ENCODE assay signal across 12 mouse cellular contexts in the genomic region with DNA sequence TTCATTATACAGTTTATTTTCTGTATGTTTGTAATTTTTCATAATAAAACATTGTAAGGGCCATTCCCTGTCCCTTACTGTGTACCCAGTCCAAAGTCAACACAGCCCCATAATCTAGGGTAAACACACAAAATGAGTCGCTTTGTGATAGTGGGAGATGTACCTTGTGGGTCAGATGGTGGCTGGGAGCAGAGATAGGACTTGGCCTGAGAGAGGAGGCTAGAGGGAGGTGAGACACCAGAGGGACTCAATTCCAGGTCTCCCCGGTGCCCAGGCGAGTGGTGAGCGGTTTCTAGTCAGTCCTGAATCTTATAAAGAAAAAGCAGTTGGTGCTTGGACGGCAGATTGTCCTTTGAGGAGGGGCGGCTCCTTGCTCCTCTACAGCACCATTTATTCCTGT. TPM values are rescaled to one million over a fixed set of nuclear protein-coding genes. Genes with fewer than 3 reads are reported as not detected.
A peak's percentile ranks its signal among the peaks of the same experiment; 100 is the strongest.
DNase-seq lines count a peak whose midpoint lies in the region; ATAC-seq lines count a peak whose summit lies in the region.
"Had no signal": no experiment of that assay in that cellular context is flagged by ENCODE, and none has a peak within 500 bp of the region (broad histone marks: within the 10 kb centered on the region; RNA-seq: fewer than 3 reads in every experiment).

No protein-coding gene starts in this region.

- H3K9ac ChIP-seq in liver, embryonic 16.5 days (ENCODE audit: low read depth, low read length) = peak overlapping the region; percentile 62
- H3K9ac ChIP-seq in stomach, embryonic 15.5 days = no peak overlapping the region
- H3K9ac ChIP-seq: forebrain, embryonic 12.5 days; hindbrain, embryonic 15.5 days had no signal

- no peak overlapping the region for H3K27ac ChIP-seq in heart, embryonic 10.5 days
- peak overlapping the region; percentile 95 for H3K27ac ChIP-seq in liver, embryonic 16.5 days (ENCODE audit: low read length)
- H3K27ac ChIP-seq in stomach, embryonic 15.5 days = no peak overlapping the region
- H3K27ac ChIP-seq: forebrain, embryonic 12.5 days; hindbrain, embryonic 15.5 days had no signal

- peak overlapping the region; percentile 66 for H3K4me2 ChIP-seq in liver, embryonic 16.5 days (ENCODE audit: low read depth, low read length)
- no peak overlapping the region for H3K4me2 ChIP-seq in stomach, embryonic 15.5 days
- H3K4me2 ChIP-seq: forebrain, embryonic 12.5 days; hindbrain, embryonic 15.5 days had no signal

- no peaks in the 10 kb centered on the region for H3K9me3 ChIP-seq in heart, embryonic 10.5 days
- H3K9me3 ChIP-seq in liver, embryonic 16.5 days (replicated peaks; ENCODE audit: control insufficient read depth, low read length) = no peaks in the 10 kb centered on the region
- no peaks in the 10 kb centered on the region for H3K9me3 ChIP-seq in stomach, embryonic 15.5 days
- H3K9me3 ChIP-seq: forebrain, embryonic 12.5 days; hindbrain, embryonic 15.5 days had no signal

- peak; percentile 80 for DNase-seq in heart, embryonic 10.5 days (ENCODE audit: low spot score)
- DNase-seq in heart, adult 11 months = no peak
- no peak for DNase-seq in left cerebral cortex, postnatal 14 days (ENCODE audit: low spot score in 2 of 2)
- no peak for DNase-seq in gastrocnemius, postnatal 4 days (ENCODE audit: low spot score in 2 of 2)
- DNase-seq in urinary bladder, postnatal 10 days (ENCODE audit: low spot score) = no peak
- DNase-seq: cerebellum, adult 2 months; lung, postnatal 36 days had no signal

- H3K27me3 ChIP-seq in heart, embryonic 10.5 days (ENCODE audit: insufficient read depth, poor library complexity, severe bottlenecking) = no peaks in the 10 kb centered on the region
- H3K27me3 ChIP-seq in liver, embryonic 16.5 days (ENCODE audit: control insufficient read depth, insufficient read depth, low read depth, low read length) = no peaks in the 10 kb centered on the region
- H3K27me3 ChIP-seq in stomach, embryonic 15.5 days (replicated peaks) = no peaks in the 10 kb centered on the region
- H3K27me3 ChIP-seq: forebrain, embryonic 12.5 days; hindbrain, embryonic 15.5 days had no signal

- ATAC-seq in erythroblast, adult 5-6 weeks (replicated peaks; ENCODE audit: low FRiP score, poor library complexity, severe bottlenecking) = peak; percentile 89
- ATAC-seq in liver, embryonic 16.5 days (ENCODE audit: low read depth) = peak; percentile 96
- peak; percentile 95 for ATAC-seq in stomach, embryonic 15.5 days (ENCODE audit: insufficient read depth, low FRiP score, low read depth)

- no peaks in the 10 kb centered on the region for H3K36me3 ChIP-seq in heart, embryonic 10.5 days
- peaks cover 18% of the 10 kb centered on the region for H3K36me3 ChIP-seq in liver, embryonic 16.5 days (ENCODE audit: control insufficient read depth, insufficient read depth)
- H3K36me3 ChIP-seq in stomach, embryonic 15.5 days = no peaks in the 10 kb centered on the region
- H3K36me3 ChIP-seq: forebrain, embryonic 12.5 days; hindbrain, embryonic 15.5 days had no signal

- H3K4me3 ChIP-seq in heart, embryonic 10.5 days = no peak overlapping the region
- peak overlapping the region; percentile 43 for H3K4me3 ChIP-seq in liver, embryonic 16.5 days (ENCODE audit: low read depth, low read length)
- H3K4me3 ChIP-seq in stomach, embryonic 15.5 days (replicated peaks) = no peak overlapping the region
- H3K4me3 ChIP-seq: forebrain, embryonic 12.5 days; hindbrain, embryonic 15.5 days had no signal

- 74% methylated on average over 6 of the region's 6 CpGs for WGBS in heart, embryonic 10.5 days
- WGBS in liver, embryonic 16.5 days (ENCODE audit: insufficient replicate concordance) = 15% methylated on average over 6 of the region's 6 CpGs
- 65% methylated on average over 6 of the region's 6 CpGs for WGBS in stomach, embryonic 15.5 days

- intact Hi-C loops in left cerebral cortex, postnatal 14 days (cut with DNase I) = no loop called here

- peaks cover 14% of the 10 kb centered on the region; the same call in 1 of the 2 replicates for H3K4me1 ChIP-seq in heart, embryonic 10.5 days
- H3K4me1 ChIP-seq in liver, embryonic 16.5 days (ENCODE audit: control insufficient read depth, low read depth, low read length) = peaks cover 46% of the 10 kb centered on the region
- no peaks in the 10 kb centered on the region for H3K4me1 ChIP-seq in stomach, embryonic 15.5 days
- H3K4me1 ChIP-seq: forebrain, embryonic 12.5 days had no signal

RNA-seq across cellular contexts. Expression of a gene that starts 26.4 kb away (rescaled TPM):
- polyA plus RNA-seq in heart, embryonic 10.5 days (2016; fragmentation: Nextera tagmentation; extraction: Ambion mirVana) = 8.9 and 10.2 TPM in 2 replicates
- total RNA-seq in erythroblast, adult 5-6 weeks (2015; ENCODE audit: low replicate concordance) = 28.0 and 51.1 TPM in 2 replicates
- 40.2 and 59.4 TPM in 2 replicates for total RNA-seq in erythroblast, adult 5-6 weeks (2017; ENCODE audit: low replicate concordance)
- 24.5 and 26.3 TPM in 2 replicates for polyA plus RNA-seq in liver, embryonic 16.5 days (2015; fragmentation: Nextera tagmentation; extraction: Ambion mirVana)
- polyA plus RNA-seq in stomach, embryonic 15.5 days (2015; fragmentation: Nextera tagmentation; extraction: Ambion mirVana) = 11.9 and 12.2 TPM in 2 replicates
- total RNA-seq in left cerebral cortex, postnatal 14 days (2021) = 1 to 10 TPM in 1 of 2 experiments, under 1 TPM in 1; 0.48 to 1.0 TPM
- 1 to 10 TPM; 5.8 to 7.3 TPM for total RNA-seq in gastrocnemius, postnatal 4 days (2021)
